12 mouse cellular contexts compared by ENCODE assay signal in genomic region chr17:24197032-24197824, GRCm38 (mm10). TPM values are rescaled to one million over a fixed set of nuclear protein-coding genes. Genes with fewer than 3 reads are reported as not detected.
DNase-seq lines count a peak whose midpoint lies in the region; ATAC-seq and TF ChIP-seq lines count a peak whose summit lies in the region.
"Had no signal": no experiment of that assay in that cellular context is flagged by ENCODE, and none has a peak within 500 bp of the region (broad histone marks: within the 10 kb centered on the region; RNA-seq: fewer than 3 reads in every experiment).

No protein-coding gene starts in this region.

- no peak for TF ChIP-seq RAD21 in MEL (IDR thresholded peaks at IDR 0.05; ENCODE audit: low read depth, low read length)

- H3K4me2 ChIP-seq in liver, embryonic 14.5 days (ENCODE audit: low read depth) = peak overlapping the region; percentile 29; the same call in 1 of the 2 replicates
- H3K4me2 ChIP-seq: lung, embryonic 15.5 days had no signal

- ATAC-seq in liver, embryonic 14.5 days (ENCODE audit: insufficient read depth) = peak; percentile 35

- H3K27ac ChIP-seq in layer of hippocampus, adult 2 months = peak overlapping the region; percentile 82
- H3K27ac ChIP-seq in MEL (ENCODE audit: control insufficient read depth, low read depth, low read length) = no peak overlapping the region
- H3K27ac ChIP-seq in liver, embryonic 14.5 days = peak overlapping the region; percentile 13; the same call in 1 of the 2 replicates
- H3K27ac ChIP-seq: forebrain, embryonic 10.5 days; lung, embryonic 15.5 days had no signal

- H3K79me2 ChIP-seq in MEL (ENCODE audit: control insufficient read depth, insufficient read depth, low read length, poor library complexity) = peaks cover 29% of the 10 kb centered on the region

- TF ChIP-seq CTCF in layer of hippocampus, adult 2 months (conservative IDR thresholded peaks at IDR 0.05) = no peak
- TF ChIP-seq CTCF in MEL (IDR thresholded peaks at IDR 0.05 in 2 of 3, conservative IDR thresholded peaks at IDR 0.05 in 1 of 3; ENCODE audit: control insufficient read depth in 1 of 3, insufficient read depth in 1 of 3, low read depth in 2 of 3, low read length in 3 of 3, poor library complexity in 1 of 3, severe bottlenecking in 1 of 3) = no peak
- TF ChIP-seq CTCF in liver, embryonic 14.5 days (IDR thresholded peaks at IDR 0.05; ENCODE audit: low read depth) = no peak

- no peak overlapping the region for H3K9ac ChIP-seq in MEL (ENCODE audit: control insufficient read depth, low read depth, low read length, poor library complexity, severe bottlenecking)
- H3K9ac ChIP-seq in liver, embryonic 14.5 days (replicated peaks) = no peak overlapping the region; the same call in none of the 2 replicates
- H3K9ac ChIP-seq: lung, embryonic 15.5 days had no signal

- peaks cover 5 to 19% of the 10 kb centered on the region in 2 experiments; a peak in 3 of 4 replicates for H3K36me3 ChIP-seq in MEL (ENCODE audit: control insufficient read depth in 1 of 2, insufficient read depth in 2 of 2, low read length in 2 of 2)
- H3K36me3 ChIP-seq in liver, embryonic 14.5 days (replicated peaks; ENCODE audit: control insufficient read depth, insufficient read depth, low read depth) = no peaks in the 10 kb centered on the region; the same call in 1 of the 2 replicates
- H3K36me3 ChIP-seq: forebrain, embryonic 10.5 days; lung, embryonic 15.5 days had no signal

- H3K27me3 ChIP-seq in MEL (ENCODE audit: control insufficient read depth in 1 of 2, insufficient read depth in 2 of 2, low read length in 2 of 2) = no peaks in the 10 kb centered on the region
- no peaks in the 10 kb centered on the region for H3K27me3 ChIP-seq in liver, embryonic 14.5 days (ENCODE audit: control insufficient read depth, insufficient read depth, low read length)
- H3K27me3 ChIP-seq: lung, embryonic 15.5 days had no signal

- H3K9me3 ChIP-seq in MEL (replicated peaks; ENCODE audit: insufficient read depth, low read length) = no peaks in the 10 kb centered on the region
- no peaks in the 10 kb centered on the region for H3K9me3 ChIP-seq in liver, embryonic 14.5 days (ENCODE audit: control insufficient read depth, low read length)
- H3K9me3 ChIP-seq: forebrain, embryonic 10.5 days; lung, embryonic 15.5 days had no signal

- H3K4me1 ChIP-seq in MEL (ENCODE audit: control insufficient read depth in 1 of 2, insufficient read depth in 2 of 2, low read length in 2 of 2) = peaks cover 2 to 36% of the 10 kb centered on the region in 2 experiments
- peaks cover 75 to 87% of the 10 kb centered on the region in 2 experiments for H3K4me1 ChIP-seq in liver, embryonic 14.5 days (replicated peaks; ENCODE audit: control insufficient read depth in 2 of 2, insufficient read depth in 2 of 2, low read length in 1 of 2)
- H3K4me1 ChIP-seq: lung, embryonic 15.5 days had no signal

- WGBS in liver, embryonic 14.5 days (ENCODE audit: insufficient replicate concordance) = 44% methylated on average over 15 of the region's 15 CpGs

- no peak overlapping the region for H3K4me3 ChIP-seq in layer of hippocampus, adult 2 months
- no peak overlapping the region for H3K4me3 ChIP-seq in MEL (ENCODE audit: control insufficient read depth in 1 of 2, insufficient read depth in 1 of 2, low read depth in 2 of 2, low read length in 2 of 2)
- 0 out of 4 replicates have a peak overlapping the region, but pooled peaks of 1 of the 2 experiments have one; percentile 5 for H3K4me3 ChIP-seq in liver, embryonic 14.5 days (ENCODE audit: insufficient read depth in 1 of 2, low read depth in 2 of 2, low read length in 2 of 2)
- H3K4me3 ChIP-seq: forebrain, embryonic 10.5 days; lung, embryonic 15.5 days had no signal

- peak; percentile 48 to 56 for DNase-seq in cerebellum, postnatal 25 days
- DNase-seq in cerebellum, adult 8-10 months = no peak
- peak in 1 of 2 experiments; percentile 45 for DNase-seq in layer of hippocampus, adult 2 months (ENCODE audit: low spot score in 2 of 2)
- DNase-seq in layer of hippocampus, postnatal 14 days (ENCODE audit: low spot score in 2 of 2) = no peak
- DNase-seq in MEL (ENCODE audit: low read depth, low spot score) = no peak
- peak; percentile 58 to 60 (median 59) for DNase-seq in liver, embryonic 14.5 days (ENCODE audit: low read depth in 3 of 3, low spot score in 3 of 3)
- no peak for DNase-seq in ovary, postnatal 10 days (ENCODE audit: low spot score)
- DNase-seq in testis, postnatal 14 days (ENCODE audit: low spot score) = no peak
- DNase-seq: gastrocnemius, postnatal 10 days; kidney, postnatal 4 days had no signal

- TF ChIP-seq EP300 in MEL (IDR thresholded peaks at IDR 0.05; ENCODE audit: low read depth in 1 of 2, low read length in 2 of 2) = no peak
- TF ChIP-seq EP300 in liver, embryonic 14.5 days (IDR thresholded peaks at IDR 0.05; ENCODE audit: low read depth) = peak; percentile 32; the same call in 1 of the 2 replicates

- TF ChIP-seq POLR2A in MEL (IDR thresholded peaks at IDR 0.05; ENCODE audit: control insufficient read depth in 1 of 2, insufficient read depth in 1 of 2, low read depth in 1 of 2, low read length in 2 of 2, poor library complexity in 1 of 2) = no peak

TF ChIP-seq in MEL, 35 proteins besides CTCF, POLR2A, EP300 and RAD21:
- TF ChIP-seq NRF1 (IDR thresholded peaks at IDR 0.05; ENCODE audit: insufficient read depth, low read depth, low read length, poor library complexity, severe bottlenecking) = no peak
- 0 out of 2 replicates have a peak, but pooled peaks have one; percentile 10 for TF ChIP-seq GATA1 (IDR thresholded peaks at IDR 0.05; ENCODE audit: low read depth, low read length)

RNA-seq across cellular contexts. Expression of gene Tbc1d24, which starts 8.1 kb away (rescaled TPM):
- total RNA-seq in layer of hippocampus, adult 2 months (2021) = 10 to 100 TPM; 61.2 to 66.1 TPM
- total RNA-seq in layer of hippocampus, postnatal 14 days (2021) = 10 to 100 TPM; 71.1 to 75.8 TPM
- 21.8 and 24.3 TPM in 2 replicates for total RNA-seq in MEL (2012; rRNA removed)
- polyA plus RNA-seq in MEL (2012; ENCODE audit: insufficient read depth in 1 of 2, insufficient read length in 2 of 2, low read depth in 1 of 2, low replicate concordance in 2 of 2, missing spikeins in 1 of 2) = 10 to 100 TPM; 27.3 to 34.2 TPM
- 14.1 TPM in 2 replicates for polyA plus RNA-seq in liver, embryonic 14.5 days (2012; rRNA removed)
- polyA plus RNA-seq in liver, embryonic 14.5 days (2014; fragmentation: Nextera tagmentation; extraction: Ambion mirVana) = 4.9 and 5.4 TPM in 2 replicates

RNA-seq across cellular contexts. Expression of gene Ntn3, which starts 12.1 kb away (rescaled TPM):
- total RNA-seq in layer of hippocampus, adult 2 months (2021) = 1 to 10 TPM; 9.1 to 9.9 TPM
- 10 to 100 TPM; 12.3 to 12.4 TPM for total RNA-seq in layer of hippocampus, postnatal 14 days (2021)
- total RNA-seq in MEL (2012; rRNA removed) = 1.7 and 2.7 TPM in 2 replicates
- 1 to 10 TPM in 1 of 2 experiments, not detected in 1; 2.5 TPM for polyA plus RNA-seq in MEL (2012; ENCODE audit: insufficient read depth in 1 of 2, insufficient read length in 2 of 2, low read depth in 1 of 2, low replicate concordance in 2 of 2, missing spikeins in 1 of 2)
- 0.59 and 0.64 TPM in 2 replicates for polyA plus RNA-seq in liver, embryonic 14.5 days (2012; rRNA removed)
- 0.45 and 0.69 TPM in 2 replicates for polyA plus RNA-seq in liver, embryonic 14.5 days (2014; fragmentation: Nextera tagmentation; extraction: Ambion mirVana)

RNA-seq across cellular contexts. Expression of gene Tedc2, which starts 23.4 kb away (rescaled TPM):
- total RNA-seq in layer of hippocampus, adult 2 months (2021) = 1 to 10 TPM; 9.5 to 9.8 TPM
- 10 to 100 TPM; 10.0 to 10.2 TPM for total RNA-seq in layer of hippocampus, postnatal 14 days (2021)
- 18.5 and 22.6 TPM in 2 replicates for total RNA-seq in MEL (2012; rRNA removed)
- 10 to 100 TPM in 1 of 2 experiments, not detected in 1; 24.6 TPM for polyA plus RNA-seq in MEL (2012; ENCODE audit: insufficient read depth in 1 of 2, insufficient read length in 2 of 2, low read depth in 1 of 2, low replicate concordance in 2 of 2, missing spikeins in 1 of 2)
- polyA plus RNA-seq in liver, embryonic 14.5 days (2012; rRNA removed) = 18.3 and 21.1 TPM in 2 replicates
- polyA plus RNA-seq in liver, embryonic 14.5 days (2014; fragmentation: Nextera tagmentation; extraction: Ambion mirVana) = 7.7 and 7.9 TPM in 2 replicates

RNA-seq across cellular contexts. Expression of gene Atp6v0c, which starts 27.7 kb away (rescaled TPM):
- 1,000 to 10,000 TPM; 1,075 to 1,153 TPM for total RNA-seq in layer of hippocampus, adult 2 months (2021)
- 1,000 to 10,000 TPM; 1,388 to 1,424 TPM for total RNA-seq in layer of hippocampus, postnatal 14 days (2021)
- total RNA-seq in MEL (2012; rRNA removed) = 58.4 and 59.3 TPM in 2 replicates
- 100 to 1,000 TPM; 125 to 515 TPM for polyA plus RNA-seq in MEL (2012; ENCODE audit: insufficient read depth in 1 of 2, insufficient read length in 2 of 2, low read depth in 1 of 2, low replicate concordance in 2 of 2, missing spikeins in 1 of 2)
- 236 and 271 TPM in 2 replicates for polyA plus RNA-seq in liver, embryonic 14.5 days (2012; rRNA removed)
- polyA plus RNA-seq in liver, embryonic 14.5 days (2014; fragmentation: Nextera tagmentation; extraction: Ambion mirVana) = 326 and 346 TPM in 2 replicates

RNA-seq across cellular contexts. Expression of gene Amdhd2, which starts 33.7 kb away (rescaled TPM):
- total RNA-seq in layer of hippocampus, adult 2 months (2021) = 10 to 100 TPM; 43.1 to 45.3 TPM
- total RNA-seq in layer of hippocampus, postnatal 14 days (2021) = 10 to 100 TPM; 27.4 to 33.7 TPM
- total RNA-seq in MEL (2012; rRNA removed) = 11.4 and 15.9 TPM in 2 replicates
- polyA plus RNA-seq in MEL (2012; ENCODE audit: insufficient read depth in 1 of 2, insufficient read length in 2 of 2, low read depth in 1 of 2, low replicate concordance in 2 of 2, missing spikeins in 1 of 2) = 10 to 100 TPM in 1 of 2 experiments, not detected in 1; 36.1 TPM
- polyA plus RNA-seq in liver, embryonic 14.5 days (2012; rRNA removed) = 11.6 and 12.7 TPM in 2 replicates
- polyA plus RNA-seq in liver, embryonic 14.5 days (2014; fragmentation: Nextera tagmentation; extraction: Ambion mirVana) = 17.6 and 21.7 TPM in 2 replicates

Comparison
In these comparisons a context has a peak if more than half of its experiments do, and no peak if none do; other contexts are left out.
1. DNase-seq: peak in cerebellum, postnatal 25 days (2 of 2) and liver, embryonic 14.5 days (3 of 3); none in cerebellum, adult 8-10 months (single experiment), layer of hippocampus, postnatal 14 days (0 of 2), MEL (single experiment), ovary, postnatal 10 days (single experiment) and testis, postnatal 14 days (single experiment).